ENCODE assay signal across 25 mouse cellular contexts in the genomic region with DNA sequence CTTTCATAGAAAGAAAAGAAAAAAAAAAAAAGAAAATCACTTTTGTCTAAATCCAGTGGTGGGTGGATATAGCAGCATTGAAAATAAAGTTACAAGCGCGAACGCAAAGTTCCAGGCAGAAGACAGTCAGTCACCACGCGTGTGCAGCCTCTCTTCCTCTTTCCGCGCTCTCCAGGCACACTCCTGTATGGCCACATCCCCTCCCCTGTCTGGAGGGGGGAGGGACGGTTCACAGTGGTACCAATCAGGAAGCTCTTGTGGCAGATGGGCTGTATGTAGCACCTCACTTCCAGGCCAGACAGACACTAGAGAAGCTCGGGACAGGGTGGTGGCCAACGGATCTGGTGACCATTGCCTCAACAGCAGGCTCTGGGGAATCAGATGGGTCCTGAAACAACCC. TPM values are rescaled to one million over a fixed set of nuclear protein-coding genes. Genes with fewer than 3 reads are reported as not detected.
A peak's percentile ranks its signal among the peaks of the same experiment; 100 is the strongest.
DNase-seq lines count a peak whose midpoint lies in the region; ATAC-seq and TF ChIP-seq lines count a peak whose summit lies in the region.
"Had no signal": no experiment of that assay in that cellular context is flagged by ENCODE, and none has a peak within 500 bp of the region (broad histone marks: within the 10 kb centered on the region; RNA-seq: fewer than 3 reads in every experiment).

No protein-coding gene starts in this region.

- no peak for TF ChIP-seq RAD21 in MEL (IDR thresholded peaks at IDR 0.05; ENCODE audit: low read depth, low read length)

- peaks cover 20 to 21% of the 10 kb centered on the region in 2 experiments for H3K27me3 ChIP-seq in MEL (ENCODE audit: control insufficient read depth in 1 of 2, insufficient read depth in 2 of 2, low read length in 2 of 2)
- H3K27me3 ChIP-seq in splenic B cell, adult 2 months (ENCODE audit: control insufficient read depth, insufficient read depth, low read length, poor library complexity, severe bottlenecking), result no peaks in the 10 kb centered on the region

- H3K9ac ChIP-seq in MEL (ENCODE audit: control insufficient read depth, low read depth, low read length, poor library complexity, severe bottlenecking), result no peak overlapping the region
- H3K9ac ChIP-seq: embryonic facial prominence, embryonic 15.5 days; heart, embryonic 12.5 days; hindbrain, embryonic 14.5 days; intestine, embryonic 15.5 days had no signal

- no peak overlapping the region for H3K27ac ChIP-seq in MEL (ENCODE audit: control insufficient read depth, low read depth, low read length)
- H3K27ac ChIP-seq: embryonic facial prominence, embryonic 15.5 days; forebrain, embryonic 10.5 days; hindbrain, embryonic 14.5 days; intestine, embryonic 15.5 days had no signal

- DNase-seq in 416B (ENCODE audit: low read depth) (peak; percentile 30), MEL (ENCODE audit: low read depth, low spot score) (peak; percentile 42)
- peak; percentile 13 for DNase-seq in splenic B cell, adult 2 months (ENCODE audit: low read depth, low spot score)
- DNase-seq in left cerebral cortex, postnatal 10 days (ENCODE audit: extremely low spot score in 1 of 2, low spot score in 2 of 2), result no peak
- DNase-seq in left cerebral cortex, postnatal 36 days (ENCODE audit: low spot score in 2 of 2), result no peak
- DNase-seq: adrenal gland, adult 2 months; adrenal gland, postnatal 25 days; cerebellum, adult 18-20 months; cerebellum, adult 9-11 months; embryo, embryonic 11 days; heart, postnatal 4 days had no signal

- no peak for TF ChIP-seq EP300 in MEL (IDR thresholded peaks at IDR 0.05; ENCODE audit: low read depth in 1 of 2, low read length in 2 of 2)

- intact Hi-C loops in left cerebral cortex, postnatal 10 days (cut with DNase I), result no loop called here
- intact Hi-C loops in left cerebral cortex, postnatal 36 days (cut with DNase I), result no loop called here

- no peak overlapping the region for H3K4me3 ChIP-seq in MEL (ENCODE audit: control insufficient read depth in 1 of 2, insufficient read depth in 1 of 2, low read depth in 2 of 2, low read length in 2 of 2)
- H3K4me3 ChIP-seq: embryonic facial prominence, embryonic 15.5 days; erythroblast, embryonic 14.5 days; forebrain, embryonic 10.5 days; heart, embryonic 12.5 days; intestine, embryonic 15.5 days had no signal

- no peak for TF ChIP-seq POLR2A in MEL (IDR thresholded peaks at IDR 0.05; ENCODE audit: control insufficient read depth in 1 of 2, insufficient read depth in 1 of 2, low read depth in 1 of 2, low read length in 2 of 2, poor library complexity in 1 of 2)

- ATAC-seq in hematopoietic stem cell, adult 5-6 weeks (replicated peaks in 1 of 2; ENCODE audit: insufficient read depth in 1 of 2, low FRiP score in 2 of 2, low TSS enrichment in 1 of 2, low read depth in 1 of 2, poor library complexity in 2 of 2, severe bottlenecking in 2 of 2), result peak; percentile 81 to 91
- ATAC-seq: forebrain, embryonic 14.5 days; intestine, embryonic 15.5 days; Patski had no signal

- no peaks in the 10 kb centered on the region for H3K79me2 ChIP-seq in MEL (ENCODE audit: control insufficient read depth, insufficient read depth, low read length, poor library complexity)

- no peak for TF ChIP-seq CTCF in MEL (IDR thresholded peaks at IDR 0.05 in 2 of 3, conservative IDR thresholded peaks at IDR 0.05 in 1 of 3; ENCODE audit: control insufficient read depth in 1 of 3, insufficient read depth in 1 of 3, low read depth in 2 of 3, low read length in 3 of 3, poor library complexity in 1 of 3, severe bottlenecking in 1 of 3)

- no peaks in the 10 kb centered on the region for H3K4me1 ChIP-seq in MEL (ENCODE audit: control insufficient read depth in 1 of 2, insufficient read depth in 2 of 2, low read length in 2 of 2)
- H3K4me1 ChIP-seq: embryonic facial prominence, embryonic 15.5 days; heart, embryonic 12.5 days; intestine, embryonic 15.5 days had no signal

- no peaks in the 10 kb centered on the region for H3K9me3 ChIP-seq in MEL (replicated peaks; ENCODE audit: insufficient read depth, low read length)
- H3K9me3 ChIP-seq: embryonic facial prominence, embryonic 15.5 days; G1E; heart, embryonic 12.5 days; intestine, embryonic 15.5 days had no signal

- H3K36me3 ChIP-seq in MEL (ENCODE audit: control insufficient read depth in 1 of 2, insufficient read depth in 2 of 2, low read length in 2 of 2), result no peaks in the 10 kb centered on the region
- no peaks in the 10 kb centered on the region for H3K36me3 ChIP-seq in splenic B cell, adult 2 months (ENCODE audit: control insufficient read depth, insufficient read depth, low read length, poor library complexity, severe bottlenecking)
- H3K36me3 ChIP-seq: embryonic facial prominence, embryonic 15.5 days; G1E; heart, embryonic 12.5 days; intestine, embryonic 15.5 days had no signal

TF ChIP-seq in MEL, 35 proteins besides CTCF, POLR2A, EP300 and RAD21:
- TF ChIP-seq TBP (IDR thresholded peaks at IDR 0.05; ENCODE audit: low read depth, low read length) (no peak), HCFC1 (IDR thresholded peaks at IDR 0.05; ENCODE audit: low read depth, low read length) (no peak), ZMIZ1 (IDR thresholded peaks at IDR 0.05; ENCODE audit: low read depth, low read length) (no peak), ETS1 (IDR thresholded peaks at IDR 0.05; ENCODE audit: low read depth, low read length) (no peak), ZNF384 (IDR thresholded peaks at IDR 0.05; ENCODE audit: low read depth, low read length) (no peak), JUND (IDR thresholded peaks at IDR 0.05; ENCODE audit: low read depth, low read length) (no peak), POLR2AphosphoS2 (IDR thresholded peaks at IDR 0.05; ENCODE audit: low read length) (no peak), SMC3 (IDR thresholded peaks at IDR 0.05; ENCODE audit: low read depth, low read length) (no peak), SIN3A (IDR thresholded peaks at IDR 0.05; ENCODE audit: low read length) (no peak), TAL1 (IDR thresholded peaks at IDR 0.05; ENCODE audit: low read length) (no peak), MYC (IDR thresholded peaks at IDR 0.05; ENCODE audit: low read depth, low read length) (no peak), E2F4 (IDR thresholded peaks at IDR 0.05; ENCODE audit: borderline replicate concordance, low read depth, low read length) (no peak), MEF2A (IDR thresholded peaks at IDR 0.05; ENCODE audit: extremely low read depth, insufficient replicate concordance, low read depth, low read length, poor library complexity, severe bottlenecking) (no peak), ELF1 (IDR thresholded peaks at IDR 0.05; ENCODE audit: low read depth, low read length) (no peak)
TF ChIP-seq in MEL: peak in this region for 0.

RNA-seq across cellular contexts. Expression of gene Arf1, which starts 20.0 kb away (rescaled TPM):
- 541 and 555 TPM in 2 replicates for total RNA-seq in MEL (2012; rRNA removed)
- 100 to 1,000 TPM in 1 of 2 experiments, not detected in 1; 617 TPM for polyA plus RNA-seq in MEL (2012; ENCODE audit: insufficient read depth in 1 of 2, insufficient read length in 2 of 2, low read depth in 1 of 2, low replicate concordance in 2 of 2, missing spikeins in 1 of 2)
- total RNA-seq in hematopoietic stem cell, adult 5-6 weeks (2017), result 237 and 263 TPM in 2 replicates
- 100 to 1,000 TPM; 433 to 443 TPM for total RNA-seq in left cerebral cortex, postnatal 10 days (2021)
- 100 to 1,000 TPM; 415 to 451 TPM for total RNA-seq in left cerebral cortex, postnatal 36 days (2021)

RNA-seq across cellular contexts. Expression of gene 2310033P09Rik, which starts 40.0 kb away (rescaled TPM):
- total RNA-seq in MEL (2012; rRNA removed), result 29.7 and 35.5 TPM in 2 replicates
- polyA plus RNA-seq in MEL (2012; ENCODE audit: insufficient read depth in 1 of 2, insufficient read length in 2 of 2, low read depth in 1 of 2, low replicate concordance in 2 of 2, missing spikeins in 1 of 2), result 10 to 100 TPM in 1 of 2 experiments, not detected in 1; 59.8 TPM
- 16.6 and 23.1 TPM in 2 replicates for total RNA-seq in hematopoietic stem cell, adult 5-6 weeks (2017)
- 10 to 100 TPM; 19.7 to 20.4 TPM for total RNA-seq in left cerebral cortex, postnatal 10 days (2021)
- total RNA-seq in left cerebral cortex, postnatal 36 days (2021), result 10 to 100 TPM; 19.2 to 20.2 TPM

RNA-seq across cellular contexts. Expression of gene Wnt3a, which starts 42.5 kb away (rescaled TPM):
- total RNA-seq in MEL (2012; rRNA removed), result not detected in 2 replicates
- polyA plus RNA-seq in MEL (2012; ENCODE audit: insufficient read depth in 1 of 2, insufficient read length in 2 of 2, low read depth in 1 of 2, low replicate concordance in 2 of 2, missing spikeins in 1 of 2), result not detected
- not detected in 2 replicates for total RNA-seq in hematopoietic stem cell, adult 5-6 weeks (2017)
- total RNA-seq in left cerebral cortex, postnatal 10 days (2021), result not detected
- total RNA-seq in left cerebral cortex, postnatal 36 days (2021), result not detected
- total RNA-seq: adrenal gland, adult 2 months; adrenal gland, postnatal 25 days; G1E; gastrocnemius, adult 8-10 months; gastrocnemius, postnatal 4 days; heart, adult 8-10 months; heart, postnatal 4 days had no signal
- polyA plus RNA-seq: adrenal gland, adult 2 months; G1E; heart, embryonic 16.5 days; intestine, embryonic 15.5 days; Patski had no signal

RNA-seq across cellular contexts. Expression of gene Mrpl55, which starts 45.8 kb away (rescaled TPM):
- 75.0 and 75.5 TPM in 2 replicates for total RNA-seq in MEL (2012; rRNA removed)
- polyA plus RNA-seq in MEL (2012; ENCODE audit: insufficient read depth in 1 of 2, insufficient read length in 2 of 2, low read depth in 1 of 2, low replicate concordance in 2 of 2, missing spikeins in 1 of 2), result 10 to 100 TPM in 1 of 2 experiments, not detected in 1; 68.5 TPM
- total RNA-seq in hematopoietic stem cell, adult 5-6 weeks (2017), result 47.6 and 49.0 TPM in 2 replicates
- 10 to 100 TPM; 36.7 to 42.7 TPM for total RNA-seq in left cerebral cortex, postnatal 10 days (2021)
- total RNA-seq in left cerebral cortex, postnatal 36 days (2021), result 10 to 100 TPM; 33.5 to 39.2 TPM

RNA-seq across cellular contexts. Expression of gene Guk1, which starts 56.1 kb away (rescaled TPM):
- total RNA-seq in MEL (2012; rRNA removed), result 249 and 295 TPM in 2 replicates
- polyA plus RNA-seq in MEL (2012; ENCODE audit: insufficient read depth in 1 of 2, insufficient read length in 2 of 2, low read depth in 1 of 2, low replicate concordance in 2 of 2, missing spikeins in 1 of 2), result 100 to 1,000 TPM in 1 of 2 experiments, not detected in 1; 215 TPM
- 48.5 and 54.2 TPM in 2 replicates for total RNA-seq in hematopoietic stem cell, adult 5-6 weeks (2017)
- total RNA-seq in left cerebral cortex, postnatal 10 days (2021), result 100 to 1,000 TPM; 115 to 117 TPM
- total RNA-seq in left cerebral cortex, postnatal 36 days (2021), result 100 to 1,000 TPM; 128 to 152 TPM

Comparison
In these comparisons a context has a peak if more than half of its experiments do, and no peak if none do; other contexts are left out.
1. DNase-seq: peak in 416B (single experiment), MEL (single experiment) and splenic B cell, adult 2 months (single experiment); none in left cerebral cortex, postnatal 10 days (0 of 2) and left cerebral cortex, postnatal 36 days (0 of 2).